Mouse (Mus musculus) embryonic stem cell, embryonic (primary cell): Measurements from ENCODE around the gene Mgme1.

Experiments
- CTCF ChIA-PET, 4 experiments: fragments of 300-600 bp in 2 of 4; fragments of 350-600 bp in 2 of 4; sonication (Branson Sonifier 250); formaldehyde crosslinking; loops; one replicate each; lab custom pipeline; 2022; ENCODE audit warnings: inconsistent platforms in 2 of 4; lab: Charles Lee
- POLR2A ChIA-PET, 4 experiments: fragments of 300-600 bp in 2 of 4; fragments of 350-600 bp in 2 of 4; sonication (Branson Sonifier 250); formaldehyde crosslinking; loops; one replicate each; lab custom pipeline; 2022; ENCODE audit warnings: antibody characterized with exemption in 4 of 4, inconsistent platforms in 1 of 4; lab: Charles Lee

The Mgme1 gene

GRCm38 (mm10) chr2:144276885-144277284 is 6.4 kb downstream of the Mgme1 start:
- CTCF ChIA-PET = no interaction called here

GRCm38 (mm10) chr2:144279742-144280141 is 9.3 kb downstream of the Mgme1 start:
- CTCF ChIA-PET = interaction anchor here in 1 of 4 experiments (0.8 kb wide), 1 partner anchor 10 kb away, joined by 6 read pairs; no protein-coding TSS in a partner anchor
- POLR2A ChIA-PET = interaction anchor here in 2 of 4 experiments (0.7 to 17.0 kb wide), 13 partner anchors 9 to 364 kb away, joined by 3 to 559 read pairs (median 7); partner anchors contain the start of genes Mgme1 (in 2 of the 2), Snx5 (in 2 of the 2), Dstn (in 1 of the 2) and Rrbp1 (in 1 of the 2)

More at GRCm38 (mm10) chr2:144276885-144277284, 6.4 kb downstream of the Mgme1 start:
- POLR2A ChIA-PET = interaction anchor here in 3 of 4 experiments (0.7 to 17.0 kb wide), 6 partner anchors 8 to 1577 kb away, joined by 3 to 559 read pairs (median 62); partner anchors contain the start of genes Mgme1 (in 1 of the 3) and Snx5 (in 1 of the 3)

- ChIA-PET CTCF (no interaction called here), POLR2A (interaction anchor here in 3 of 4 experiments (0.8 to 17.0 kb wide), 16 partner anchors 8 to 365 kb away, joined by 3 to 559 read pairs (median 6); partner anchors contain the start of genes Snx5 (in 3 of the 3), Mgme1 (in 2 of the 3), Rrbp1 (in 2 of the 3) and Dstn (in 1 of the 3))
Measured at GRCm38 (mm10) chr2:144280568-144280967, 10.1 kb downstream of the Mgme1 start.

- POLR2A ChIA-PET = interaction anchor here (0.5 to 17.0 kb wide), 24 partner anchors 8 to 451 kb away, joined by 3 to 559 read pairs (median 4); partner anchors contain the start of genes Snx5 (in 3 of the 4), Mgme1 (in 2 of the 4), Dstn (in 1 of the 4) and Rrbp1 (in 1 of the 4)
- CTCF ChIA-PET = interaction anchor here in 1 of 4 experiments (0.8 to 1.0 kb wide), 2 partner anchors 51 to 302 kb away, joined by 3 to 4 read pairs; partner anchors contain the start of gene Ovol2
Measured at GRCm38 (mm10) chr2:144281417-144281816, 11.0 kb downstream of the Mgme1 start.

- ChIA-PET CTCF (interaction anchor here in 1 of 4 experiments (1.0 kb wide), 1 partner anchor 11 kb away, joined by 6 read pairs; no protein-coding TSS in a partner anchor), POLR2A (interaction anchor here in 1 of 4 experiments (6.9 to 8.6 kb wide), 2 partner anchors 11 to 21 kb away, joined by 51 to 52 read pairs; partner anchors contain the start of genes Mgme1 and Snx5)
Measured at GRCm38 (mm10) chr2:144290321-144290720, 19.9 kb downstream of the Mgme1 start.

- ChIA-PET POLR2A (interaction anchor here in 2 of 4 experiments (1.0 to 8.6 kb wide), 6 partner anchors 7 to 22 kb away, joined by 3 to 52 read pairs (median 8); partner anchors contain the start of genes Mgme1 (in 1 of the 2) and Snx5 (in 1 of the 2)), CTCF (no interaction called here)
Measured at GRCm38 (mm10) chr2:144291600-144292305, 21.3 kb downstream of the Mgme1 start.

GRCm38 (mm10) chr2:144295145-144295735 is 24.8 kb downstream of the Mgme1 start:
- ChIA-PET POLR2A (interaction anchor here in 2 of 4 experiments (0.8 to 8.6 kb wide), 12 partner anchors 9 to 380 kb away, joined by 3 to 52 read pairs (median 5); partner anchors contain the start of genes Dstn (in 1 of the 2), Kat14 (in 1 of the 2), Mgme1 (in 1 of the 2) and Pet117 (in 1 of the 2)), CTCF (interaction anchor here in 3 of 4 experiments (0.6 to 1.7 kb wide), 4 partner anchors 8 to 45 kb away, joined by 3 to 5 read pairs (median 3); no protein-coding TSS in a partner anchor)

- ChIA-PET CTCF (interaction anchor here in 1 of 4 experiments (0.6 kb wide), 1 partner anchor 7 kb away, joined by 4 read pairs; no protein-coding TSS in a partner anchor), POLR2A (interaction anchor here in 1 of 4 experiments (0.6 to 1.6 kb wide), 6 partner anchors 12 to 125 kb away, joined by 4 to 5 read pairs (median 4); no protein-coding TSS in a partner anchor)
Measured at GRCm38 (mm10) chr2:144299749-144300669, 29.5 kb downstream of the Mgme1 start.

GRCm38 (mm10) chr2:144301101-144301500 is 30.6 kb downstream of the Mgme1 start:
- CTCF ChIA-PET = interaction anchor here in 1 of 4 experiments (0.7 kb wide), 1 partner anchor 14 kb away, joined by 3 read pairs; no protein-coding TSS in a partner anchor
- POLR2A ChIA-PET = interaction anchor here in 1 of 4 experiments (0.7 to 1.6 kb wide), 3 partner anchors 10 to 29 kb away, joined by 3 to 4 read pairs (median 3); no protein-coding TSS in a partner anchor

- ChIA-PET POLR2A (interaction anchor here in 2 of 4 experiments (0.7 to 4.9 kb wide), 13 partner anchors 11 to 153 kb away, joined by 3 to 26 read pairs (median 7); partner anchors contain the start of genes Mgme1 (in 2 of the 2), Ovol2 (in 2 of the 2) and Snx5 (in 2 of the 2)), CTCF (interaction anchor here (0.6 to 2.1 kb wide), 7 partner anchors 11 to 147 kb away, joined by 3 to 5 read pairs (median 3); no protein-coding TSS in a partner anchor)
Measured at GRCm38 (mm10) chr2:144305721-144306294, 35.3 kb downstream of the Mgme1 start.

- CTCF ChIA-PET = no interaction called here
- POLR2A ChIA-PET = interaction anchor here in 1 of 4 experiments (0.9 to 1.6 kb wide), 6 partner anchors 12 to 109 kb away, joined by 3 to 4 read pairs (median 4); no protein-coding TSS in a partner anchor
Measured at GRCm38 (mm10) chr2:144308561-144308960, 38.1 kb downstream of the Mgme1 start.

- POLR2A ChIA-PET = interaction anchor here in 2 of 4 experiments (0.7 to 1.9 kb wide), 10 partner anchors 10 to 89 kb away, joined by 3 to 6 read pairs (median 4); partner anchors contain the start of genes Mgme1 (in 1 of the 2) and Snx5 (in 1 of the 2)
- CTCF ChIA-PET = interaction anchor here in 2 of 4 experiments (0.6 kb wide), 2 partner anchors 128 to 1601 kb away, joined by 3 to 5 read pairs; no protein-coding TSS in a partner anchor
Measured at GRCm38 (mm10) chr2:144310273-144310672, 39.8 kb downstream of the Mgme1 start.

GRCm38 (mm10) chr2:144311372-144311771 is 40.9 kb downstream of the Mgme1 start:
- ChIA-PET CTCF (interaction anchor here in 2 of 4 experiments (0.7 to 0.9 kb wide), 3 partner anchors 18 to 107 kb away, joined by 3 to 6 read pairs (median 3); no protein-coding TSS in a partner anchor), POLR2A (interaction anchor here in 2 of 4 experiments (1.2 to 1.9 kb wide), 7 partner anchors 8 to 49 kb away, joined by 3 to 10 read pairs (median 4); partner anchors contain the start of genes Mgme1 (in 2 of the 2), Snx5 (in 2 of the 2) and Ovol2 (in 1 of the 2))

GRCm38 (mm10) chr2:144324218-144324617 is 53.8 kb downstream of the Mgme1 start:
- CTCF ChIA-PET = interaction anchor here in 1 of 4 experiments (0.6 kb wide), 1 partner anchor 59 kb away, joined by 3 read pairs; no protein-coding TSS in a partner anchor
- POLR2A ChIA-PET = interaction anchor here in 1 of 4 experiments (0.7 kb wide), 1 partner anchor 251 kb away, joined by 3 read pairs; no protein-coding TSS in a partner anchor

- POLR2A ChIA-PET = interaction anchor here (0.5 to 3.4 kb wide), 11 partner anchors 10 to 233 kb away, joined by 3 to 12 read pairs (median 3); partner anchors contain the start of genes Kat14 (in 1 of the 4) and Pet117 (in 1 of the 4)
- CTCF ChIA-PET = interaction anchor here in 3 of 4 experiments (0.7 to 1.3 kb wide), 4 partner anchors 17 to 33 kb away, joined by 3 to 5 read pairs (median 3); no protein-coding TSS in a partner anchor
Measured at GRCm38 (mm10) chr2:144329451-144329850, 59.0 kb downstream of the Mgme1 start.
